Mouse (Mus musculus): ENCODE results near the gene Shbg.
A peak's percentile ranks its signal among the peaks of the same experiment; 100 is the strongest.

The Shbg gene

GRCm38 (mm10) chr11:69600098-69600497 lies 17.6 kb downstream of the Shbg start:
- no peak for DNase-seq (ENCODE audit: low spot score)

GRCm38 (mm10) chr11:69599436-69599835 lies 18.3 kb downstream of the Shbg start:
- DNase-seq (ENCODE audit: low spot score) = peak; percentile 73

GRCm38 (mm10) chr11:69594853-69595252 lies 22.9 kb downstream of the Shbg start:
- no peak for DNase-seq (ENCODE audit: low spot score)

- no peak for DNase-seq (ENCODE audit: low spot score)
These were observed 24.9 kb downstream of the Shbg start for GRCm38 (mm10) chr11:69592799-69593198.

- DNase-seq (ENCODE audit: low spot score) = no peak
These were observed 25.6 kb downstream of the Shbg start for GRCm38 (mm10) chr11:69591899-69592637.

GRCm38 (mm10) chr11:69591424-69591823 lies 26.3 kb downstream of the Shbg start:
- no peak for DNase-seq (ENCODE audit: low spot score)

GRCm38 (mm10) chr11:69590622-69591021 lies 27.1 kb downstream of the Shbg start:
- no peak for DNase-seq (ENCODE audit: low spot score)

- DNase-seq (ENCODE audit: low spot score) = no peak
These were observed 28.4 kb downstream of the Shbg start for GRCm38 (mm10) chr11:69589207-69589834.

- DNase-seq (ENCODE audit: low spot score) = peak; percentile 82
These were observed 31.9 kb downstream of the Shbg start for GRCm38 (mm10) chr11:69585718-69586325.

GRCm38 (mm10) chr11:69584937-69585336 lies 32.8 kb downstream of the Shbg start:
- no peak for DNase-seq (ENCODE audit: low spot score)

GRCm38 (mm10) chr11:69584008-69584407 lies 33.7 kb downstream of the Shbg start:
- DNase-seq (ENCODE audit: low spot score) = no peak

GRCm38 (mm10) chr11:69582230-69582805 lies 35.4 kb downstream of the Shbg start:
- no peak for DNase-seq (ENCODE audit: low spot score)

GRCm38 (mm10) chr11:69581814-69582213 lies 35.9 kb downstream of the Shbg start:
- no peak for DNase-seq (ENCODE audit: low spot score)

- DNase-seq (ENCODE audit: low spot score) = peak; percentile 91
These were observed 36.5 kb downstream of the Shbg start for GRCm38 (mm10) chr11:69581147-69581688.

GRCm38 (mm10) chr11:69580572-69581146 lies 37.0 kb downstream of the Shbg start:
- no peak for DNase-seq (ENCODE audit: low spot score)

- DNase-seq (ENCODE audit: low spot score) = peak; percentile 90
These were observed 37.6 kb downstream of the Shbg start, which contains the start of the genes Wrap53 and Trp53 for GRCm38 (mm10) chr11:69580091-69580514. Gene Wrap53, minus strand, starts transcription at chr11:69580255. Gene Trp53, plus strand, starts transcription at chr11:69580359.

GRCm38 (mm10) chr11:69579128-69580017 lies 38.3 kb downstream of the Shbg start:
- DNase-seq (ENCODE audit: low spot score) = peak; percentile 100

- no peak for DNase-seq (ENCODE audit: low spot score)
These were observed 39.4 kb downstream of the Shbg start for GRCm38 (mm10) chr11:69578301-69578700.

- DNase-seq (ENCODE audit: low spot score) = peak; percentile 60
These were observed 41.4 kb downstream of the Shbg start for GRCm38 (mm10) chr11:69576307-69576706.

GRCm38 (mm10) chr11:69575220-69575619 lies 42.5 kb downstream of the Shbg start:
- DNase-seq (ENCODE audit: low spot score) = peak; percentile 56

- DNase-seq (ENCODE audit: low spot score) = no peak
These were observed 52.6 kb downstream of the Shbg start for GRCm38 (mm10) chr11:69565131-69565530.

All from c-Kit-positive CD71-positive TER-119-positive erythroid progenitor cells, embryonic 14.5 days (primary cell).